8 mouse cellular contexts compared by ENCODE assay signal in genomic region chr11:49901659-49902458, GRCm38 (mm10). TPM values are rescaled to one million over a fixed set of nuclear protein-coding genes. Genes with fewer than 3 reads are reported as not detected.
DNase-seq lines count a peak whose midpoint lies in the region; ATAC-seq and TF ChIP-seq lines count a peak whose summit lies in the region.

TSS of gene Rasgef1c (plus strand) at chr11:49901835.

- TF ChIP-seq CTCF in forebrain, postnatal 0 days (IDR thresholded peaks at IDR 0.05; ENCODE audit: low read depth): peak; percentile 73
- TF ChIP-seq CTCF in lung, embryonic 14.5 days (IDR thresholded peaks at IDR 0.05; ENCODE audit: low read depth): peak; percentile 46

- H3K9me3 ChIP-seq in ES-E14 (ENCODE audit: control insufficient read depth, insufficient read depth, low read depth, low read length): no peaks in the 10 kb centered on the region
- H3K9me3 ChIP-seq in forebrain, postnatal 0 days (ENCODE audit: low read length): no peaks in the 10 kb centered on the region
- no peaks in the 10 kb centered on the region for H3K9me3 ChIP-seq in lung, embryonic 14.5 days (ENCODE audit: low read depth, low read length)

- in situ Hi-C loops in ES-E14 (cut with MboI; ENCODE audit: low sequenced_read_pairs in 2 of 2, unreplicated experiment in 2 of 2): no loop called here

- 5% methylated on average over 82 of the region's 99 CpGs for WGBS in forebrain, postnatal 0 days
- 3% methylated on average over 83 of the region's 99 CpGs for WGBS in lung, embryonic 14.5 days

- peak within 1 kb of the TSS; percentile 68; the same call in 1 of the 2 replicates for H3K9ac ChIP-seq in ES-E14 (ENCODE audit: insufficient read depth, low read depth, low read length, poor library complexity, severe bottlenecking)
- H3K9ac ChIP-seq in forebrain, postnatal 0 days: peak within 1 kb of the TSS; percentile 69
- H3K9ac ChIP-seq in lung, embryonic 14.5 days: peak within 1 kb of the TSS; percentile 54

- H3K27me3 ChIP-seq in forebrain, postnatal 0 days (ENCODE audit: insufficient read depth, low read length): peaks cover 5% of the 10 kb centered on the region
- peaks cover 30% of the 10 kb centered on the region for H3K27me3 ChIP-seq in lung, embryonic 14.5 days (ENCODE audit: insufficient read depth, low read length)

- peak; percentile 22 for DNase-seq in ES-E14 (ENCODE audit: low read depth, low spot score)
- DNase-seq in cerebellum, adult 9-10 months: peak; percentile 82
- DNase-seq in forebrain, postnatal 0 days: peak; percentile 85
- DNase-seq in layer of hippocampus, adult 9-11 months: peak; percentile 29
- DNase-seq in lung, embryonic 14.5 days: peak; percentile 85
- DNase-seq in ovary, adult 18-20 months (ENCODE audit: low spot score): peak; percentile 20
- peak; percentile 41 for DNase-seq in thymus, postnatal 0 days (ENCODE audit: low spot score)

- peak within 1 kb of the TSS; percentile 86 for H3K4me2 ChIP-seq in forebrain, postnatal 0 days (ENCODE audit: low read depth)
- H3K4me2 ChIP-seq in lung, embryonic 14.5 days: peak within 1 kb of the TSS; percentile 100

- peak; percentile 96 for ATAC-seq in forebrain, postnatal 0 days
- ATAC-seq in hematopoietic stem cell, adult 5-6 weeks (replicated peaks in 1 of 2; ENCODE audit: insufficient read depth in 1 of 2, low FRiP score in 2 of 2, low TSS enrichment in 1 of 2, low read depth in 1 of 2, poor library complexity in 2 of 2, severe bottlenecking in 2 of 2): peak; percentile 49 to 70; a peak in 2 of 4 replicates
- peak; percentile 91 for ATAC-seq in lung, embryonic 14.5 days (ENCODE audit: insufficient read depth)

- H3K36me3 ChIP-seq in ES-E14 (ENCODE audit: control insufficient read depth, insufficient read depth, low read length, poor library complexity, severe bottlenecking): no peaks in the 10 kb centered on the region
- H3K36me3 ChIP-seq in forebrain, postnatal 0 days (ENCODE audit: insufficient read depth): no peaks in the 10 kb centered on the region
- H3K36me3 ChIP-seq in lung, embryonic 14.5 days (ENCODE audit: insufficient read depth): no peaks in the 10 kb centered on the region

- H3K4me1 ChIP-seq in ES-E14 (ENCODE audit: control insufficient read depth in 2 of 2, insufficient read depth in 2 of 2, low read length in 2 of 2, poor library complexity in 1 of 2): 0 out of 4 replicates have a peak, but pooled peaks cover 0 to 2% of the 10 kb centered on the region in 2 experiments
- 0 out of 2 replicates have a peak, but pooled peaks cover 4% of the 10 kb centered on the region for H3K4me1 ChIP-seq in forebrain, postnatal 0 days (ENCODE audit: insufficient read depth)
- no peaks in the 10 kb centered on the region for H3K4me1 ChIP-seq in lung, embryonic 14.5 days (ENCODE audit: insufficient read depth)

- peak within 1 kb of the TSS; percentile 74 to 88 for H3K4me3 ChIP-seq in ES-E14 (ENCODE audit: insufficient read depth in 1 of 2, low read depth in 1 of 2, low read length in 2 of 2, poor library complexity in 1 of 2, severe bottlenecking in 1 of 2)
- H3K4me3 ChIP-seq in forebrain, postnatal 0 days (ENCODE audit: low read depth, low read length): peak within 1 kb of the TSS; percentile 76
- H3K4me3 ChIP-seq in lung, embryonic 14.5 days (ENCODE audit: low read depth, low read length): peak within 1 kb of the TSS; percentile 58

- no peak within 1 kb of the TSS; the same call in 1 of the 2 replicates for H3K27ac ChIP-seq in ES-E14 (ENCODE audit: insufficient read depth, low read depth, low read length, poor library complexity, severe bottlenecking)
- no peak within 1 kb of the TSS for H3K27ac ChIP-seq in forebrain, postnatal 0 days (ENCODE audit: low read depth, low read length)
- H3K27ac ChIP-seq in lung, embryonic 14.5 days (ENCODE audit: low read depth): no peak within 1 kb of the TSS

TF ChIP-seq in ES-E14, 5 proteins besides CTCF, POLR2A, EP300 and RAD21:
- TF ChIP-seq MAFK (IDR thresholded peaks at IDR 0.05; ENCODE audit: insufficient read depth, low read depth, low read length) (no peak), ZC3H11A (IDR thresholded peaks at IDR 0.05; ENCODE audit: borderline replicate concordance, low read depth, low read length) (no peak), ZNF384 (IDR thresholded peaks at IDR 0.05; ENCODE audit: low read depth, low read length) (no peak), HCFC1 (IDR thresholded peaks at IDR 0.05; ENCODE audit: borderline replicate concordance, insufficient read depth, low read length) (no peak), CHD2 (IDR thresholded peaks at IDR 0.05; ENCODE audit: low read depth, low read length) (no peak)
TF ChIP-seq in ES-E14: peak in this region for 0.

RNA-seq across cellular contexts. Expression of gene Rasgef1c, which starts in this region (rescaled TPM):
- total RNA-seq in ES-E14 (2012; rRNA removed): 0.76 and 0.79 TPM in 2 replicates
- total RNA-seq in forebrain, postnatal 0 days (2014; rRNA removed): 28.3 and 36.1 TPM in 2 replicates
- polyA plus RNA-seq in forebrain, postnatal 0 days (2015; fragmentation: Nextera tagmentation; extraction: Ambion mirVana): 24.9 and 30.8 TPM in 2 replicates
- 0.15 TPM in 1 of 2 replicates, not detected in the other for total RNA-seq in hematopoietic stem cell, adult 5-6 weeks (2017)
- polyA plus RNA-seq in lung, embryonic 14.5 days (2014; fragmentation: Nextera tagmentation; extraction: Ambion mirVana): 0.09 and 0.20 TPM in 2 replicates
- 0.08 and 0.21 TPM in 2 replicates for polyA plus RNA-seq in thymus, postnatal 0 days (2015; fragmentation: Nextera tagmentation; extraction: Ambion mirVana)

Comparison
In these comparisons a context has a peak if more than half of its experiments do, and no peak if none do; other contexts are left out.
1. RNA of gene Rasgef1c (total RNA-seq): 28.3 to 36.1 TPM in forebrain, postnatal 0 days; 0.76 to 0.79 TPM in ES-E14 and 0.15 TPM in hematopoietic stem cell, adult 5-6 weeks; every median in the first group is over 10 times any median in the second.
2. RNA of gene Rasgef1c (polyA plus RNA-seq): 24.9 to 30.8 TPM in forebrain, postnatal 0 days; 0.09 to 0.20 TPM in lung, embryonic 14.5 days and 0.08 to 0.21 TPM in thymus, postnatal 0 days; every median in the first group is over 10 times any median in the second.
3. Peak in DNase-seq, H3K4me3 ChIP-seq and H3K9ac ChIP-seq in ES-E14; RNA of the gene not detected or under 1 TPM.
4. Peak in ATAC-seq in hematopoietic stem cell, adult 5-6 weeks; RNA of the gene not detected or under 1 TPM.
5. Peak in DNase-seq, ATAC-seq, H3K4me3 ChIP-seq, H3K9ac ChIP-seq and H3K4me2 ChIP-seq in lung, embryonic 14.5 days; RNA of the gene not detected or under 1 TPM.
6. Peak in DNase-seq in thymus, postnatal 0 days; RNA of the gene not detected or under 1 TPM.
7. DNase-seq: peak in every context shown above with its lines; median percentile 85 in forebrain, postnatal 0 days; 85 in lung, embryonic 14.5 days; 82 in cerebellum, adult 9-10 months; 41 in thymus, postnatal 0 days; 29 in layer of hippocampus, adult 9-11 months; 22 in ES-E14; 20 in ovary, adult 18-20 months.
8. Peak in every context shown above with its lines, with median percentiles within 50 percentile points of each other: H3K4me3 ChIP-seq, H3K9ac ChIP-seq and ATAC-seq.